Mouse (Mus musculus) spleen, adult 2 months (tissue): Measurements from ENCODE around the gene Hsph1.

Experiments
- CTCF ChIP-seq: fragments of 200-500 bp; IDR thresholded peaks from 2 replicates; pipeline ENCODE4 v1.5.1; 2011; ENCODE audit warnings: mild to moderate bottlenecking, inconsistent platforms; ENCODE audit not compliant: insufficient read depth, insufficient read length, insufficient replicate concordance; ENCODE audit errors: extremely low read depth
- POLR2A ChIP-seq: fragments of 200-500 bp; IDR thresholded peaks from 2 replicates; pipeline ENCODE4 v1.6.1; 2011; ENCODE audit warnings: low read depth, low read length, inconsistent platforms

- TF ChIP-seq CTCF (no peak), POLR2A (no peak)
These were observed 1.7 kb downstream of the Hsph1 start for GRCm38 (mm10) chr5:149634409-149635035.
